In the genomic region with DNA sequence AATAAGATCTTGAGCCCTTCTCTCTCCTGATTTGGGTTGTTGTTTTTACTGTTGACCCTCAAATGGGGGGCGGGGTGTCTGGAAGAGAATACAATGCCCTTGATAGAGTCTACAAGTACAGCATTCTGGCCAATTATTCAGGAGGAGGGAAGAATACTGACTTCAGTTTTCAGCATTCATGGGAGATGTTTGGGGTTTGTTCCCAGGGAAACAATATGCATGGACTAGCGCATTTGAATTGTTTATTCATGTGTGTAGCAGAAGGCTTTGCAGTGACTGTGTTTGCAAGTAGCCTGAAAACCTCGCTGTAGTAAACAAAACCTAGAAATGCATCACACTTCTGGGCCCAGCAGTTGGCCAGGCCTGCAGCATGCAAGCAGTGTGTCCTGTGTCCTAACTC, we compare ENCODE assay signal across 8 mouse cellular contexts. TPM values are rescaled to one million over a fixed set of nuclear protein-coding genes. Genes with fewer than 3 reads are reported as not detected.
DNase-seq lines count a peak whose midpoint lies in the region; ATAC-seq lines count a peak whose summit lies in the region.
"Had no signal": no experiment of that assay in that cellular context is flagged by ENCODE, and none has a peak within 500 bp of the region (broad histone marks: within the 10 kb centered on the region; RNA-seq: fewer than 3 reads in every experiment).

No protein-coding gene starts in this region.

- ATAC-seq in embryonic facial prominence, embryonic 15.5 days (ENCODE audit: insufficient number of reproducible peaks, low FRiP score, low TSS enrichment, low read depth): no peak
- peak; percentile 47 for ATAC-seq in hindbrain, embryonic 12.5 days (ENCODE audit: low FRiP score)
- ATAC-seq in neural tube, embryonic 14.5 days (ENCODE audit: low read depth): no peak

- H3K36me3 ChIP-seq in embryonic facial prominence, embryonic 15.5 days: no peaks in the 10 kb centered on the region
- H3K36me3 ChIP-seq in hindbrain, embryonic 12.5 days: no peaks in the 10 kb centered on the region
- no peaks in the 10 kb centered on the region for H3K36me3 ChIP-seq in neural tube, embryonic 14.5 days (ENCODE audit: control insufficient read depth, insufficient read depth, low read length)

- 51% methylated on average over 3 of the region's 3 CpGs for WGBS in embryonic facial prominence, embryonic 15.5 days
- WGBS in hindbrain, embryonic 12.5 days: 49% methylated on average over 3 of the region's 3 CpGs
- WGBS in neural tube, embryonic 14.5 days: 35% methylated on average over 3 of the region's 3 CpGs

- no peak overlapping the region for H3K9ac ChIP-seq in embryonic facial prominence, embryonic 15.5 days
- H3K9ac ChIP-seq in hindbrain, embryonic 12.5 days: no peak overlapping the region
- no peak overlapping the region for H3K9ac ChIP-seq in neural tube, embryonic 14.5 days (replicated peaks; ENCODE audit: low read depth, low read length)

- H3K4me1 ChIP-seq in embryonic facial prominence, embryonic 15.5 days: peaks cover 55% of the 10 kb centered on the region
- H3K4me1 ChIP-seq in hindbrain, embryonic 12.5 days: peaks cover 54% of the 10 kb centered on the region
- peaks cover 22% of the 10 kb centered on the region; the same call in 1 of the 2 replicates for H3K4me1 ChIP-seq in neural tube, embryonic 14.5 days (ENCODE audit: control insufficient read depth, insufficient read depth, low read length)

- peak overlapping the region; percentile 68 for H3K27ac ChIP-seq in embryonic facial prominence, embryonic 15.5 days (replicated peaks)
- H3K27ac ChIP-seq in hindbrain, embryonic 12.5 days: peak overlapping the region; percentile 73
- peak overlapping the region; percentile 44 for H3K27ac ChIP-seq in neural tube, embryonic 14.5 days (ENCODE audit: low read depth, low read length)

- DNase-seq in left cerebral cortex, postnatal 4 days: peak; percentile 23
- no peak for DNase-seq in left cerebral cortex, postnatal 10 days (ENCODE audit: extremely low spot score in 1 of 2, low spot score in 2 of 2)
- no peak for DNase-seq in embryo, embryonic 11 days
- no peak for DNase-seq in embryo, embryonic 10.5 days (ENCODE audit: low spot score)
- DNase-seq: lung, postnatal 10 days had no signal

- H3K4me3 ChIP-seq in embryonic facial prominence, embryonic 15.5 days (replicated peaks): no peak overlapping the region
- H3K4me3 ChIP-seq in hindbrain, embryonic 12.5 days: no peak overlapping the region
- H3K4me3 ChIP-seq in neural tube, embryonic 14.5 days (ENCODE audit: low read depth, low read length): no peak overlapping the region

- no peaks in the 10 kb centered on the region for H3K9me3 ChIP-seq in embryonic facial prominence, embryonic 15.5 days (replicated peaks)
- H3K9me3 ChIP-seq in hindbrain, embryonic 12.5 days (replicated peaks): no peaks in the 10 kb centered on the region
- H3K9me3 ChIP-seq in neural tube, embryonic 14.5 days (ENCODE audit: control insufficient read depth, low read length): no peaks in the 10 kb centered on the region

- intact Hi-C loops in left cerebral cortex, postnatal 4 days (cut with DNase I): no loop called here
- intact Hi-C loops in left cerebral cortex, postnatal 10 days (cut with DNase I): no loop called here

- no peak overlapping the region for H3K4me2 ChIP-seq in embryonic facial prominence, embryonic 15.5 days (replicated peaks)
- no peak overlapping the region for H3K4me2 ChIP-seq in hindbrain, embryonic 12.5 days (replicated peaks)
- no peak overlapping the region for H3K4me2 ChIP-seq in neural tube, embryonic 14.5 days (ENCODE audit: low read depth, low read length)

- H3K27me3 ChIP-seq in embryonic facial prominence, embryonic 15.5 days: no peaks in the 10 kb centered on the region
- no peaks in the 10 kb centered on the region for H3K27me3 ChIP-seq in hindbrain, embryonic 12.5 days
- H3K27me3 ChIP-seq in neural tube, embryonic 14.5 days (ENCODE audit: control insufficient read depth, insufficient read depth, low read length): no peaks in the 10 kb centered on the region

RNA-seq across cellular contexts. Expression of a gene that starts 17.1 kb away (rescaled TPM):
- 10 to 100 TPM; 82.6 to 83.3 TPM for total RNA-seq in left cerebral cortex, postnatal 4 days (2021)
- 10 to 100 TPM; 46.3 to 49.9 TPM for total RNA-seq in left cerebral cortex, postnatal 10 days (2021)
- polyA plus RNA-seq in embryonic facial prominence, embryonic 15.5 days (2015; fragmentation: Nextera tagmentation; extraction: Ambion mirVana): 90.6 and 94.8 TPM in 2 replicates
- polyA plus RNA-seq in hindbrain, embryonic 12.5 days (2016; fragmentation: Nextera tagmentation; extraction: Ambion mirVana): 93.8 and 103 TPM in 2 replicates
- polyA plus RNA-seq in neural tube, embryonic 14.5 days (2014; fragmentation: Nextera tagmentation; extraction: Ambion mirVana): 54.5 and 74.9 TPM in 2 replicates
